Mouse (Mus musculus): ENCODE data around the gene Ncoa4. TPM values are rescaled to one million over a fixed set of nuclear protein-coding genes. Genes with fewer than 3 reads are reported as not detected.

Gene Ncoa4
- total RNA-seq (2023) = 100 to 1,000 TPM; 132 to 150 TPM

GRCm38 (mm10) chr14:32159690-32160246 is at the start of gene Ncoa4:
Ncoa4 (plus strand) TSS chr14:32159865.

GRCm38 (mm10) chr14:32141723-32142122 is 17.9 kb upstream of the Ncoa4 start, which contains the start of gene Msmb:
Msmb (plus strand) TSS chr14:32142023.

GRCm38 (mm10) chr14:32201791-32202451 is 42.3 kb downstream of the Ncoa4 start, which contains the start of the genes Timm23 and Parg:
Timm23 (minus strand) TSS chr14:32201898.
Parg (plus strand) TSS chr14:32201949.

Other genes starting within 250 kb of the Ncoa4 start
- gene Galnt15, start 130.9 kb upstream of the Ncoa4 start, total RNA-seq (2023) = under 1 TPM; 0.12 to 0.13 TPM
- 1 to 10 TPM; 2.4 to 8.7 TPM for gene Oxnad1, start 74.5 kb upstream of the Ncoa4 start, total RNA-seq (2023)
- 10 to 100 TPM; 56.0 to 69.0 TPM for gene Dph3, start 74.1 kb upstream of the Ncoa4 start, total RNA-seq (2023)
- not detected for gene Msmb, start 17.8 kb upstream of the Ncoa4 start, total RNA-seq (2023)
- gene Timm23, start 42.0 kb downstream of the Ncoa4 start, total RNA-seq (2023) = 10 to 100 TPM; 64.0 to 74.5 TPM
- gene Parg, start 42.1 kb downstream of the Ncoa4 start, total RNA-seq (2023) = 10 to 100 TPM; 37.2 to 37.8 TPM
- not detected for gene Ogdhl, start 162.2 kb downstream of the Ncoa4 start, total RNA-seq (2023)
- gene 1700024G13Rik, start 228.5 kb downstream of the Ncoa4 start, total RNA-seq (2023) = not detected

Measured in monocyte, adult 59 days (primary cell).